Mouse (Mus musculus) ES-E14 (cell line): Measurements from ENCODE around the gene Lgals4.

ENCODE experiments used
- CHD2 ChIP-seq: IDR thresholded peaks from 2 replicates; pipeline ENCODE4 v1.6.1; 2014; ENCODE audit warnings: mild to moderate bottlenecking, low read depth, low read length, inconsistent platforms
- HCFC1 ChIP-seq: IDR thresholded peaks from 2 replicates; pipeline ENCODE4 v1.6.1; 2012; ENCODE audit warnings: low read length, inconsistent platforms, borderline replicate concordance; ENCODE audit not compliant: insufficient read depth
- MAFK ChIP-seq: IDR thresholded peaks from 2 replicates; pipeline ENCODE4 v1.6.1; 2014; ENCODE audit warnings: mild to moderate bottlenecking, low read depth, low read length, inconsistent platforms; ENCODE audit not compliant: insufficient read depth
- ZNF384 ChIP-seq: IDR thresholded peaks from 2 replicates; pipeline ENCODE4 v1.6.1; 2012; ENCODE audit warnings: low read depth, low read length, inconsistent platforms

GRCm38 (mm10) chr7:28785161-28785560 lies 48.5 kb upstream of the Lgals4 start:
- TF ChIP-seq HCFC1 (no peak), MAFK (no peak), ZNF384 (no peak), CHD2 (no peak)
